Mouse (Mus musculus) thymus, postnatal 4 days (tissue): ENCODE measurements around the gene Cdh13.

Experiments
- DNase-seq: peaks from one replicate; pipeline ENCODE4 v3.0.0; 2021

The Cdh13 gene

DNA sequence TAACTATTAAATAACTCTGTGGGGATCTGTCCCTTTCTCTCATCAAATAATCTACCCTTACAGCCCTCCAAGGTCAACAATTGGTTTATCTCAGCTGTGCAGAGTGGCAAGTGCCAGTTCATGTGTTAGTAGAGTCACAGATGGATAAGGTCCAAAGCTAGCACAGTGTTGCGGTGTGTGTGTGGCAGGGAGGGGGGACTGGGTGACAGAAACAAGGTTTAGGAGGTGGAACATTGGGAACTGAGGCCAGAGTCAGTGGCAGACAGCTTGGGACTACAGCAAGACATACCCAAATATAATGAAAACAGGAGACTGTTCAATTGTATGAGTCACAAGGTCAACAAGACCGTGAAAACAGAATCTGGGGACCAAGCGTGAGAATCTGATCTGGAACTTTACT is 171.7 kb downstream of the Cdh13 start:
- no peak for DNase-seq

DNA sequence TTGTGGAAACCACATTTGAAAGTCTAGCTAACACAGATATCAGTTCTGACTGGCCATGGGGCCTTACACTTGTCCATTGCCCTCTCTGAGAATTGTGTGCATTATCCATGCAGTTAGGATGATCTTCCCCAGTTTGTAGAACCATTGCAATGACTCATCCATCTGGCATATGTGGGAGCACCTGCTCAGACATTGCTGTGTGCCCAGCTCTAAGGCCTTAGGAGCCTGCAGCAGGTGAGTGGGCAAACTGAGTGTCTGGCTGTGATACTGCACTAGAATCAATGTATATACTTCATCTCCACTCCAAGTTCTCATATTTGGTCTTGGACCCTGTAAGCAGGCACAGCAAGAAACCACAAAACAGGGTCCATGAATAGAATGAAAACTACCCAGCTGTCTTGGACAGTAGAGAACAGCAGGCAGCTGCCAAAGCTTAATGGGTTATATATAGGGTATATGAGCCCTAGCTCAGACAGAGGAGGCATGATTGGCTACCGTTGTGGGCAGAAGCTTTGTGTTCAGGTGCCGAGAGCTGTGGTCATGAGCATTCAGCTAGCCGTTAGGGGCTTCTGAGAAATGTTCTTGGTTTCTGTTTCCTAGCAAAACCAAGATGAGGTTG is 181.9 kb downstream of the Cdh13 start:
- DNase-seq, result no peak

DNA sequence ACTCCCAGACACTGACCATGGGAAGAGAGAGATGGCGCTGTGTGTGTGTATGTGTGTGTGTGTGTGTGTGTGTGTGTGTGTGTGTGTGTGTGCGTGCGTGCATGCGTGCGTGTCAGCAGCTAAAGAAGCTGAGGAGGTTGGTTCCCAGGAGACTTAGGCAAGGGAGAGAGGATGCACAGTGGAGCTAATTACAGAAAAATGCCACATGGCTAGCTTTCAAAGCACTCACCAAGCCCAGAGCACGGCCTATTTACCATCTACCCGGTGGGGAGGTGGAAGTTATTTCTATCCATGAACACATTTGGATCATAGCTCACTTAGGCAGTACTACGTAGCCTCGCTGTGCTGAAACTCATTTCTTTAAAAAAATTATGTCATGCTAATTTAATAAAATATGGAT is 194.1 kb downstream of the Cdh13 start:
- no peak for DNase-seq

DNA sequence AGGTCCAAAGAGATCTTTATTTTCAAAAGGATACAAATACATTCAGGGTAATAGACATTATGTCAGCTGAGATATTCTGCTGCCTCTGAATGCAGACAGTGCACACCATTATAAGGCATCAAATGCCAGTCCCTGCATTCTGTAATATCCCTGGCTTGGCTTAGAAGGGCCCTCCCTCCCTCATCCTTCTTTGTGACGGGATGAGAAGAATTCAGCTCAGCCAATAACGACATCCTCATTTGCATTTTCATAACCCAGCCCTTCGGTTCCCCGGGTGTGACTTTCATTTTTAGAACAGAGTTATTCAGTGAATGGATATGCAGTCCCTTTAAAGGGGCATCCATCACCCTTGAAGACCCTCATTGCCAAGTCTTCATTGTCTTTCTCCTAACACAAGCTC is 205.2 kb downstream of the Cdh13 start:
- DNase-seq, result no peak

DNA sequence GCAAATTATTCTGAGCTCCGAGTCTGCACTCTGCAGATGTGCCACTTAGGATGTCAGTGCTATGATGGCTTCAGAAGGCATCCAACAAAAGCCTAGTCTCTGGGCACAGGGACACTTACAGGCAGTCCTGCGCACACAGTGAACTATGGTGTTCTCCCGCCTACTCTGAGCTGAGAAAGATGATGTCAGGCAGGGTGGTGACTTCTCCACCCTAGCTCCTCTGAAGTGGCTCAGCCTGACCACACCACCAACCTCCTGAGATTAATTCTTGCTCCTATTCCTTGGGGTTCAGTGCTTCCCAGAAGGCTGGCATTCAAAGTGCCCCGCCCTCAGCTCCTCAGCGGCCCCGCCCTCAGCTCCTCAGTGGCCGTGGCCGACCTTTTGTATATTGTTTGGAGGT is 219.0 kb downstream of the Cdh13 start:
- DNase-seq, result no peak

DNA sequence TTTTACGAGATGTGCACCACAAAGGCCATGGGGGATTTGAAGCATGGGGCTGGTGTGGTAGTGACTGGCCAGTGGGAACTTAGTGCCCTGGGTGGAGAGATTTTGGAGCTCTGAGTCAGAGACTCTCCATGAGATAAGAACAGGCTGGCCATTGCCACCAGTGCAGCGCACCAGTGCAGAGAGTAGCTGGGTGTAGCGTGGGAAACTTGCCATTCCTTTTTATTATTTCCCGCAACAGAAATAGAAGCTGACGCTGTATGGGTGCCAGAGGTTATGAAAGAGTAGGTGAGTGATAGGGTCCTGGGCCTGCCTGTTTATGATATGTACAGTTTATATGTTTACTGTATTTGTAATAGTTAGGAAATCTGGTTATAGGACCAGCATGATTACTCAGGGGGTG is 225.9 kb downstream of the Cdh13 start:
- no peak for DNase-seq

DNA sequence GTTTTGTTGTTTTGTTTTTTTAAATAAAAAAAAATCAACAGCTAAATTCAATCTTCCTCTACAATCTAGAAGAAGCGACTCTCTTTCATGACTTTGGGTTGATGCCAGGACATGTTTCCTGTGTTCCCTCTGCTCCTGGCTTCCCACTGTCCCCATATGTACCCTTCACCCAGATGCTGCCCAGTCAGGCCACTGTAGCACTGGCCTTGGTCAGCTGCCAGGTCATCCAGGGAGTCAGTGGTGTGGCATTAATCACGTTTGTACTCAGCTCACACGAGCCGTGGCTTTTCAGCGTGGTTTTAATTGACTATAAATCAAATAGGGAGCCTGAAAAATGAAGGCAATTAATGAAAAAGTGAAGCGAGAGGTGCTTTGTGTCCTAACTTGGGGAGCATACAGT is 229.7 kb downstream of the Cdh13 start:
- no peak for DNase-seq

DNA sequence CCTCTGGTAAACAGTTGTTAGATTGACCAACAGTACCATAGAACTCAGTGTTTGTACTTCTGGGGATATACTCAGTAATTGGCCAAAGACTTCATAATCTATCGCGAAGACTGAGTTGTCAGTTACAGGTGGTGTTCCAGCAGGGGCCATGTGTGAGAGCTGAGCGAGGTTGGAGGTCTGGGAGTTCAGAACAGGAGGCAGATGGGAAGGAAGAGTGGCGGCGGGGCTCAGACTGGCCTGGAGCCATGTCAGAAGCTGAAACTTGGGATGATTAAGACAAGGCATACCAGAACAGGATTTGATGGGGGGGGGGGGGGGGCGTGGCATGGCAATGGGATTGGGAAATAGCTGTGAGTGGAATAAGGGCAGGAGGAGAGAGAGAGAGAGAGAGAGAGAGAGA is 232.1 kb downstream of the Cdh13 start:
- no peak for DNase-seq

DNA sequence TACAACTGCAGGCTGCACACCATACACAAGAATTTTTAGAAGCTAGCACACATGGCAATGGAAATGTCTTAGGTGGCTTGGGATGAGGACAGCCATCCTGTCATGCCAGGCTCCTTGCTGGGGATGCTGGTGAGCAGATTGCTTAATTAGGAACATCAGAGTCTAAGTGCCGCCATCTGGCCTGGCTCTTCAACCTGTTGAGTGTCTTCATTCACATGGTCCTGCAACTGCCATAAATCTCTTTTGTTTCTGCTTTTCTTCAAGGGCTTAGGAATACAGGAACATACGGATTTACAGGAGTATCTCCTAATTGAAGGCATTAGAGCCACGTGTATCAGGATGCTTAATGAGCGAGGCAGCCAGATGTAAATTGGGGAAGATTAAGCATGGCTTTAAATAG is 233.5 kb downstream of the Cdh13 start:
- no peak for DNase-seq

DNA sequence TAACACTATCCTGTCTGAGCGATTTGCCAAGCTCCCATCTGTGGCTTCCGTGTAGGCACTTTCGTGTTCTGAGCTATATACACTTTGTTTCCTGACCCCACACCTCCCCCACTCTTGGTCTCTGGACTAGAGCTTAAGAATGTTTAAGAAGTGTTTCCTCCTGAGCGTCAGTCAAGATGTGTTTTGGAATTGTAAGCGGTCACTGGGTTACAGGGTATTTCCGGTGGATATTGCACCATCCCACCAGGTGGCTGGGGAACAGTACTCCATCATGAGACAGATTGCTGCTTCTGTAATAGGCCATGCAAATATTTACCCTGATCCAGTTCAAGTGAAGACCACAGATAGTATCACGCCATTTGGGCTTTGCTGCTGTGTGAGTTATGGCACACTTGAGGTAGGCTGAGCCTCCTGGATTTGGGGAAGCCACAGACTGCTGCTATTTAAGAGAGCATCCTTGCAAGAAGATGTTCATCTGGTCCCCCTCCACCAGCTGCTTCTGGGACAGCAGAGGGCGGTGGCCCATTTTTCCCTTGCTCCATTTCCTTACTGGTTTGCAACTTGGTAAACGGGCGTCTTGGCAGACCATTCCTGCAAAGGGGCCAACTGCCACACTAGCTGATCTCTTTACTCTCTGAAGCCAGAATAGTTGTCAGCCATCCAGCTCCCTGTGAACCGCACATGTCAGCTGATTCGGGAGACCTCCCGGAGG is 234.7 kb downstream of the Cdh13 start:
- no peak for DNase-seq

DNA sequence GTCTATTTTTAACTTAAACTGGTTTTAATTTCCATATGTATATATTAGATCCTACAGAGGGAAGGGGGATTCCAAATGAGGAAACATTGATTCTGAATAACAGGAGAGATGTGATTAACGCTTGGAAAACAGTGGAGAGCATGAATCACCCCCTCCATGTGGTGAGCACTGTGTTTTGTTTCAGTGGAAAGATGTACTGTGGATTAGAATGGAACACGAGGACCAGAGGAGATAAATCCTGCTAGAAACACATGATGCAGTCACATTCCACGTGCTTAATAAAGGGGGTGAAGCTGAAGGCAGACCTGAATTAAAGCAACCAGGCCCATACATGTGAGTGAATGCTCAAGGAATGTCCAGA is 235.2 kb downstream of the Cdh13 start:
- DNase-seq, result no peak

DNA sequence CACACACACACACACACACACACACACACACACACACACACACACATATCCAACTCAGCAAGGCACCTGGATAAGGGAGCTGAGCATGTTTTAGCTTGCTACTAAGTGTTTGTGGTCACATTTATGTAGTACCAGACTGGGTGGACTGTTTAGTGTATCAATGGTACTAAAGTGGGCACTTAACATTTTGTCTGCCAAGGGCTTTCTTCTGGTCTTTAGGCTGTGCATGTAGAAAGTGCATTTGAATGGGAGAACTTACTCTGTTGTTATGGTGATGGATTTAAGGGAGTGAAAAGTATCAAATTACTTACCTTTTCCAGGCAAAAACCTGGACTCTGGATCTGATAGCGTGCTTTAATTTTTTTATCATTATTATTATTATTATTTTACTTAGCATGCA is 240.4 kb downstream of the Cdh13 start:
- no peak for DNase-seq

DNA sequence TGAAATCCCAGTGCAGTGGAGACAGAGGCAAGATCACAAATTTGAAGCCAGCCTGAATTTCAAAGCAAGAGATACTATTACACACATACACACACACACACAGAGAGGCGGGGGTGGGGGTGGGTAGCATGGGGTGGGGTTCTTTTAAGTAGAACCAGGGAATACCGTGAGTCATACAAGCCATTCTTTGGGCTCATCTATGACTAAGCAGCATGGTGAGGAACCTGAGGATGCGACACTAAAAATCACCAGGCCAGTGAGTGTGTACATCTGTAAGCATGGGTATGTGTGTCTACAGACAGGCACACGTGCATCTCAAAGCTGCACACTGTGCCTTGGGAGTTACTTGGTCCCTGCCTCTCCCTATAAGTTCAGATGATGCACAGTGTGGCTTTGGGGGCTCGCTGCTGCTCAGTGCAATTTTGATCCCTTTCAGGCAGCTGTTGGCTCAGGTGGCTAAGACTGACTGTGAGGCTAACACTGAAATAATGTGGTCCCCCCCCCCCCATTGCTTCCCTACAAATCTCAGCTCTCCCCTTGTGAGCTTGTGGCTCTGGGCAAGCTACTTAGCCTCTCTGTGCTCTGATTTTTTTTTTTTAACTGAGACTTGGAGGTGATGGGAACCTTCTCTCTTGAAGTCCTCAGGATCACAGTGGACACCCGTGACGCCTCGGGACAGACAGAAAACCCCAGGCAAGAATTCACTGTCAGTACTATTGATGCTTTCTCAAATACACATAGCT is 255.5 kb downstream of the Cdh13 start:
- DNase-seq, result no peak

DNA sequence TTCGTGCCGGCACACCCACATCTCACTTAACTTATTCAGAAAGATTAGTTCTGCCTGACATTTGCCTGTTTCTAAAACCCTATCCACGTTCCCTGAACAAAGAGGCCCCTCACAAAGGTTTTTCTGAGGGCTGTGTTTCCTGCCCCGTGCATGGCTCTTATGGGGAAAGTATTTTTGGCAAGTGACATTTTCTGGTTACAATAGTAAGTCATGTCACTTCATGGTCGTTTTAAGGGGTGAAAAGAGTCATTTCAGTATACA is 256.0 kb downstream of the Cdh13 start:
- no peak for DNase-seq

DNA sequence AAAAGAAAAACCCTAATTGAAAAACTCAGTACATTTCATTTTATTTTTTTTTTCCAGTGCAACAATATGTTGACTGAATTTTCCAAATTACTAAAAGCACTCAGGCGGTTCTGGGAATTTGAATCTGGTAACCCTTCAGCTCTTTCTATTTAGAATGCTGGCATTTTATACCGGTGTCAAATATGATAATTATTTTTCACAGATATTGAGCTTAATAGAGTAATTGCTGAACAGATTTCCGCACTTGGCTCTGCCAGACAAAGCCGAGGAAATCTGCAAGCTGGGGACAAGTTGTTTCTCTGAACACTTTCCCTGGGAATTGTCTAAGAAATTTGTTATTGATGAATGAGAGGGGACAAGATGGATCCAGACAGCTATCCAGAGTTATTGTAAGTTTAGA is 256.4 kb downstream of the Cdh13 start:
- no peak for DNase-seq

DNA sequence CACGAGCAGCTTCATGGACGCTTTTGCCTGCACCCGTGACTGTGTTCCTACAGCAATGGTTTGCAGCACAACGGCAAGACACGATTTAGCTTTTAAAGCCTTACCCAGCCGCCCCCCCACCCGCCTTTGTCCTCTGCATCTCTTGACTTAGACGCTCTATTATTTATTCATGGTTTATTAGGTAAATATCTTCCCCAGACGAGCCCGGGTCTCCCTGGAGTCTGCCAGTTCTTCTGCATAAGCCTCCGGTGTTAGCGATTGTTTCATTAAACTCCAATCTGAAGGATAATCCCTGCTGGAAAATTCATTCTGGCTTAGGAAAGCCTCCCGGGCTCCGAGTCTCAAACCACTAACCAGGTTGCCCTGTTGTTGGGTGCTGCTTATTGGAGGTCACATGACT is 268.9 kb downstream of the Cdh13 start:
- DNase-seq, result no peak

DNA sequence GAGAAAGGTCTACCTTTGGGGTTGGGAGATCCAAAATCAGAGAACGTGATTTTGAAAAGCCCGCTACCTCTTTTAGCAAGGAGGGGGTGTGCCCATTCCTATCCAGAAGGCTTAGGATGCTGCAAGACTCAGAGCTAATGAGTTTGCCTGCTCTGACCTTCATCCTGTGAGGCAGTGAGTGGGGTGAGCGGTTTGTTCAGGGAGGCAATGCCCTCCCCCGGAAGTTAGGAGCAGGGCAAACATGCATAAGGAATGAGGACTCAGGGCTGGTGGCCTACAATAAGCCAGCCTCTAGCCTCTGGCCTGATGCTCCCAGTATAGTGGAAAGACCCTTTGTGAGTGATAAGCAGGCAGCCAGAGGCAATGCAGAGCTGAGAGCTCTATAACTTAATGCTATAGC is 269.3 kb downstream of the Cdh13 start:
- DNase-seq, result no peak

DNA sequence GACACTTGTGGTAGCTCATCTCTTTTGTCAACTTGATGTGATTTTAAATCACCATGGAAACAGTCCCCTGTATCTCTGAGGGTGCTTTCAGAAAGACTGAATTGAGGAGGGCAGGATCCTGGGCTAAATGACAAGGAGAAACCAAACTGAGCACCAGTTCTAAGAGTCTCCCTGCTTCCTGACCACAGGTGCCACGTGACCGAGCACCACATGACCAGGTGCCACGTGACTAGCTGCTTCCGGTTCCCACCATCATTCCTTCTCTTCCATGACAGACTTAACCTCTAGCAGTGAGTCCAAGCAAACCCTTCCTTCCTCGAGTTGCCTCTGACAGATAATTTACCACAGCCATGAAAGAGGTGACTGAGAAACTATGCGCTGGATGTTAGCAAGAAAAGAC is 280.5 kb downstream of the Cdh13 start:
- DNase-seq, result no peak

DNA sequence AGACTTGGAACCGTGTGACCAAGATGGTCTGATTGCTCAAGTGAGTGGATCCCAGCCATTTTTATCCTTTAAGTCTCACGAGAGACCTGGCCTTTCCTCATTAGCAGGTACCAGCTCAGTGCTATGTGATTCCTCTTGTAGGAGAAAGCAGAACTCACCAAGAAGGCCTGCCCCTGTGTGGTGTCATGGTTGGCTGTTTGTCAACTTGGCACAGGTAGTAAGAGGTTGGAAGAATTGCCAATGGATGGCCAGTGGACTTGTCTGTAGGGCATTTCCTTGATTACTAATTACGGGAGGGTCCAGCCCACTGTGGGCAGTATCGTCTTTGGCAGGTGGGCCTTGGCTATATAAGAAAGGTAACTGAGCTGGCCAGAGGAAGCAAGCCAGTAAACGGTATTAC is 281.7 kb downstream of the Cdh13 start:
- DNase-seq, result no peak

DNA sequence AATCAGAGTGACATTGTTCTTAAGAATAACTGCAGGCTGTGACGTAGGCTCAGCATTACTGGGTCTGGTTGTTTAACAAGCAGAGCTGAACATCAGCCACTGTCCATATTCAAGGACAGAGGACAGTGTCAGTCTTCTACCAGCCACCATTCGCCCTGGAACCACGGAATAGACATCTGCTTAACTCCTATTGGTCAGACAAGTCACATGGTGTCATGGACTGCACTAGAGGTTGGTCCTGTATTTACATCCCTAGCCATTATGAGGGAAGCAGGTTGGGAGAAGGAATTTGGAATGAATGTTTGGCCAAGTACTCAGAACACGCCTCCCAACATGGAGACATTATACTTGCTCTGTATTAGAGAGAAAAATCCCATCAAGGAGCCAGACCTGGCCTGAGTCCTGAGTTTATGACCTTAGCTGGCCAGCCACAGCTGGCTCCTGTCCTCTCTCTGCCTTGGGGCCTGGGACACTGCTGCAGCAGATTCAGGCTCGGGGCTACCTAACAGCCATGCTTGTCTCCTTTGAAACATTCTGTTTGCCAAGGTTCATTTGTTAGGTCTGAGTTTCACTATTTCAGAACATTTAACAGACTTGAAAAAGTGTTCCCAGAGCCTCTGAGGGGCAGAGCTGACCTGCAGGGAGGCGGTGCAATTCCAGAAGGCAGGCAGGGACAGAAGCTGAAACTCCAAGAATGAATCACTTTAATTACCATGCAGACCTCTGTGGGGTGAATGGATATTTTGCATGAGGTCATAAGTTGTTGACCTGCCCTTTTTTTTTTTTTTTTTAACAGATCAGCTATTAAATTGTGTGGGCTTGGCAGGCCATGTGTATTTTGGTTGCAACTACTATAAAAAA is 282.6 kb downstream of the Cdh13 start:
- DNase-seq, result no peak

DNA sequence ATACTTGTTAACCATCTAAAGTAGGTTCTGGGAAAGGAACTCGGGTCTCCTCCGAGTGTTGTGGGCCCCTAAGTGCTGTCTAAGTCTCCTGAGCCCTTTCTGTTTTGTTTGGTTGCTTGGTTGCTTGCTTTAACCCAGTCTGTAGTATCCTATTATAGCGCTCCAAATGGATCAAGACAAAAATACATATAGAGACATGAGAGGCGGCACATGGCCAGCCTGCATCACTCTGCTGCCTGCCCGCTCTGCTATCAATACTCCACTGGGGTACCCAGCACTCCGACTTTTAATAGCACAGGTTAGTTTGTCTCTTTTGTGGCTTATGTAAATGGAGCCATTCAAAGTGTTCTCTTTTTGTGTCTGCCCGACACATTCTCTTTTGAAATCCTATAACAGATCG is 285.8 kb downstream of the Cdh13 start:
- no peak for DNase-seq

DNA sequence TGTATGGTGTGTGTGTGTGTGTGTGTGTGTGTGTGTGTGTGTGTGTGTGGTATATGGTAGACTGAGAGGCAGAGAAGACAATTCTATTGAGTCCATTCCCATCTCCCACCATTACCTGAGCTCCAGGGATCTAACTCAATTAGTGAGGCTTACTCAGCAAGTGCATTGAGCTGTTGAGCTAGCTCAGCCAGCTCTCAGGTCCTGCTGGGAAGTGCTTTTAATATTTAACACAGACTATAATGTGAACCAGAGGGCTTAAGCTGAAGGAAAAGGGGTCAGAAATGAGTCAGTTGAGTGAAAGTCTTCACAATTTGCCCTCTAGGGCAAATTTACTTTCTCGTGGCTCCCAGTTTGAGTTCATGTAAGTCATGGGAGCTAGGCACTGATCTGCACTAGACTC is 297.7 kb downstream of the Cdh13 start:
- no peak for DNase-seq

DNA sequence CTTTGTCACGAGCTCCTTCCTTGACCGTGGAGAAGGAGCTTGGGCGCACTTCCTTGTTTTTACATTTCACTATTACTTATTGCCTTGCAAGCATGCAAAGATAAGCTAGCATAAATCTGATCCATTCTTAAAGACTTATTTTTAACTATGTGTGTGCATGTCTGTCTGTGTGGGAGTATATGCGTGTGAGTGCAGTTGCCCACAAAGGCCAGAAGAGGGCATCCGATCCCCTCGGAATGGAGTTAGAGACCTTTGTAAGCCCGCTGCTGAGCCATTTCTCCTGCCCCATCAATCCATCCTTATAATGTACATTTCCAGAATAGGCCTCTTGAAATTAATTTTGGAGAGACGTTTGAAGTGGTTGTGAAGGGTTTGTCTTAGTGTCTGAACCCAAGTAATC is 298.7 kb downstream of the Cdh13 start:
- no peak for DNase-seq

DNA sequence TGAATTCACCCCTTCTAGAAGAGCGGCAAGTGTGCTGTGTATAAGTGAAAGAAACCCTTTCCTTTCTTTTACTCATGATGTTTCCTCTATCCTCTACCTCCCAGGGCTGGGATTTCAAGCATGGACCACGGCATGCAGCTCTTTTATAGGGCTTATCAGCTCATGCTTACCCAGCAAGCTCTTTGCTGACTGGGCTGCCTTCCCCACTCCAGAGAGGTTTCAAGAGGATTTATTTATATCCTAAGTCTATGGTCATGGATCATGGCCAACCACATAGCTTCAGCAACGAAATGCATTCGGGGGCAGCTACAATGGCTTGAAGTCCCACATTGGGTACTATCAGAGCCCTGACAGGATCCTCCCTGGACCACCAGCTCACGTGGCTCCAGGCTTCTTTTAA is 304.4 kb downstream of the Cdh13 start:
- DNase-seq, result no peak
